8 mouse cellular contexts compared by ENCODE assay signal in the genomic region with DNA sequence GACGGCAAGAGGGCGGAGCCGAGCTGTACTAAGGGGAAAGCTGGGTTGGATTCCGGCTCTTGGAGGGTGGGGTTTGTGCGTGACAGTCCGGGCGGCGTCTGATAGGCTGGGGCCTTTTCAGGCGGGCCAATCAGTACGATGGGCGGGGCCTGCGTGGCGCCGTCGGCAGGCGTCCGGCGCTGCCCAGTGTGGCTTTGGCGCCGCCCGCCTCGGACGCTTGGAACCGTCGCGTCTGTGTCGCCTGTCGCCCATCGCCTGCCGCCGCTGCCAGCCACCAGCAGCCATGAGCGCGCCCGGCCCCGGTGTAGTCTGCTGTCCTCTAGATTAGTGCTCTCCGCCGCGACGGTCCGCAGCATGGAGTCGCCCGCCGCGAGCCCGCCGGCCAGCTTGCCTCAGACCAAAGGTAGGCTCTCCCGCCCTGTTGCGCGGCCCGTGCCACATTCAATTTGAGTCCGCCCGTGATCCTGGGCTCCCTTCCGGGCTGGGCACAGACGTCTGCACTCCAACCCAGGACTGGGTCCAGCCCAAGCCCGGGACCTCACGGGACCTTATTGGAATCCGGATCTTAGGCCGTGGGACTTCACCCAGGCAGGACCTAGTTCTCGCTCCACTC. TPM values are rescaled to one million over a fixed set of nuclear protein-coding genes. Genes with fewer than 3 reads are reported as not detected.
DNase-seq lines count a peak whose midpoint lies in the region; ATAC-seq and TF ChIP-seq lines count a peak whose summit lies in the region.

A gene (plus strand): TSS at position 165 of the 613 bp plus-strand sequence.

- H3K27ac ChIP-seq in bone marrow macrophage, adult 2 months (ENCODE audit: insufficient read depth, low read depth, low read length): peak within 1 kb of the TSS; percentile 48
- peak within 1 kb of the TSS; percentile 72 for H3K27ac ChIP-seq in embryonic fibroblast, embryonic 13.5 days (ENCODE audit: insufficient read depth, low read length)
- H3K27ac ChIP-seq in heart, embryonic 10.5 days: peak within 1 kb of the TSS; percentile 89
- H3K27ac ChIP-seq in kidney, embryonic 15.5 days: peak within 1 kb of the TSS; percentile 86

- H3K4me1 ChIP-seq in bone marrow macrophage, adult 2 months (ENCODE audit: control insufficient read depth, insufficient read depth, low read length): peaks cover 43% of the 10 kb centered on the region
- peaks cover 11% of the 10 kb centered on the region for H3K4me1 ChIP-seq in embryonic fibroblast, embryonic 13.5 days (ENCODE audit: control insufficient read depth, insufficient read depth, low read length)
- peaks cover 63% of the 10 kb centered on the region for H3K4me1 ChIP-seq in heart, embryonic 10.5 days
- peaks cover 65% of the 10 kb centered on the region for H3K4me1 ChIP-seq in kidney, embryonic 15.5 days

- DNase-seq in A20 (ENCODE audit: low read depth, low spot score) (peak; percentile 96), liver (peak; percentile 99)
- DNase-seq in heart, embryonic 10.5 days (ENCODE audit: low spot score): peak; percentile 98
- peak; percentile 98 for DNase-seq in spleen, postnatal 4 days (ENCODE audit: low spot score in 2 of 2)

- H3K9ac ChIP-seq in kidney, embryonic 15.5 days: peak within 1 kb of the TSS; percentile 93

- peak within 1 kb of the TSS; percentile 95 for H3K4me3 ChIP-seq in bone marrow macrophage, adult 2 months (ENCODE audit: insufficient read depth, low read length)
- H3K4me3 ChIP-seq in embryonic fibroblast, embryonic 13.5 days (ENCODE audit: insufficient read depth, low read length): peak within 1 kb of the TSS; percentile 87
- H3K4me3 ChIP-seq in heart, embryonic 10.5 days: peak within 1 kb of the TSS; percentile 76
- peak within 1 kb of the TSS; percentile 95 for H3K4me3 ChIP-seq in kidney, embryonic 15.5 days (replicated peaks)

- no peaks in the 10 kb centered on the region for H3K9me3 ChIP-seq in heart, embryonic 10.5 days
- no peaks in the 10 kb centered on the region for H3K9me3 ChIP-seq in kidney, embryonic 15.5 days (replicated peaks)

- peak; percentile 18; the same call in 1 of the 2 replicates for TF ChIP-seq POLR2A in bone marrow macrophage, adult 2 months (IDR thresholded peaks at IDR 0.05; ENCODE audit: borderline replicate concordance, low read depth, low read length)
- TF ChIP-seq POLR2A in embryonic fibroblast, embryonic 13.5 days (IDR thresholded peaks at IDR 0.05; ENCODE audit: low read depth, low read length): peak; percentile 93

- peaks cover 5% of the 10 kb centered on the region; the same call in 1 of the 2 replicates for H3K27me3 ChIP-seq in heart, embryonic 10.5 days (ENCODE audit: insufficient read depth, poor library complexity, severe bottlenecking)
- H3K27me3 ChIP-seq in kidney, embryonic 15.5 days: no peaks in the 10 kb centered on the region

- peak within 1 kb of the TSS; percentile 69 for H3K4me2 ChIP-seq in kidney, embryonic 15.5 days

- under 1% methylated on average over 59 of the region's 59 CpGs for WGBS in heart, embryonic 10.5 days
- whole genome bisulfite sequencing in kidney, embryonic 15.5 days: under 1% methylated on average over 59 of the region's 59 CpGs

- 0 out of 2 replicates have a peak, but pooled peaks cover 6% of the 10 kb centered on the region for H3K36me3 ChIP-seq in heart, embryonic 10.5 days
- H3K36me3 ChIP-seq in kidney, embryonic 15.5 days: no peaks in the 10 kb centered on the region; the same call in 1 of the 2 replicates

- no peak for TF ChIP-seq CTCF in bone marrow macrophage, adult 2 months (IDR thresholded peaks at IDR 0.05; ENCODE audit: low read depth, low read length)
- TF ChIP-seq CTCF in embryonic fibroblast, embryonic 13.5 days (IDR thresholded peaks at IDR 0.05; ENCODE audit: borderline replicate concordance, insufficient read depth, low read length): no peak

- peak; percentile 93 for ATAC-seq in kidney, embryonic 15.5 days (replicated peaks; ENCODE audit: low FRiP score)
- peak; percentile 85 for ATAC-seq in monocyte, adult 5-6 weeks (replicated peaks; ENCODE audit: insufficient number of reproducible peaks, low FRiP score, low TSS enrichment, poor library complexity, severe bottlenecking)

RNA-seq across cellular contexts. Expression of the gene that starts here (rescaled TPM):
- 47.3 and 52.8 TPM in 2 replicates for polyA plus RNA-seq in bone marrow macrophage, adult 2 months (2012; ENCODE audit: insufficient read depth, insufficient read length, missing spikeins)
- polyA plus RNA-seq in embryonic fibroblast, embryonic 13.5 days (2011; ENCODE audit: insufficient read length, low read depth, missing spikeins): 53.3 and 59.2 TPM in 2 replicates
- 86.5 and 91.3 TPM in 2 replicates for polyA plus RNA-seq in heart, embryonic 10.5 days (2016; fragmentation: Nextera tagmentation; extraction: Ambion mirVana)
- 117 and 127 TPM in 2 replicates for polyA plus RNA-seq in kidney, embryonic 15.5 days (2015; fragmentation: Nextera tagmentation; extraction: Ambion mirVana)
- total RNA-seq in monocyte, adult 5-6 weeks (2017): 22.4 to 28.9 TPM (median 27.8 TPM) in 3 replicates

Comparison
In these comparisons a context has a peak if more than half of its experiments do, and no peak if none do; other contexts are left out.
1. Peak in every context shown above with its lines: DNase-seq, ATAC-seq, H3K4me3 ChIP-seq and H3K27ac ChIP-seq.